Mouse (Mus musculus) stomach, postnatal 0 days (tissue): Measurements from ENCODE around the gene Klhl8. TPM values are rescaled to one million over a fixed set of nuclear protein-coding genes. Genes with fewer than 3 reads are reported as not detected.

Experiments used
- ATAC-seq: fragments of 200-750 bp; cut with Nextera tagmentation; 2 replicates; pipeline ENCODE4 v1.8.0; 2017; ENCODE audit not compliant: low FRiP score, low TSS enrichment
- DNase-seq: peaks from one replicate; pipeline ENCODE4 v3.0.0-alpha.2; 2016; ENCODE audit warnings: low spot score
- H3K27ac ChIP-seq: fragments of 300-500 bp; sonication (generic); replicated peaks from 2 replicates; pipeline ENCODE4 v1.5.1; 2014; ENCODE audit warnings: mild to moderate bottlenecking, control low read depth
- H3K27me3 ChIP-seq: fragments of 300-500 bp; sonication (generic); 2 replicates; pipeline ENCODE4 v1.6.1; 2014; ENCODE audit warnings: low read length; ENCODE audit not compliant: control insufficient read depth, insufficient read depth
- H3K36me3 ChIP-seq: fragments of 300-500 bp; sonication (generic); 2 replicates; pipeline ENCODE4 v1.6.1; 2014; ENCODE audit warnings: low read length, mixed read lengths; ENCODE audit not compliant: control insufficient read depth, insufficient read depth
- H3K4me1 ChIP-seq: fragments of 300-500 bp; sonication (generic); replicated peaks from 2 replicates; pipeline ENCODE4 v1.6.1; 2014; ENCODE audit warnings: antibody characterized with exemption; ENCODE audit not compliant: control insufficient read depth, insufficient read depth
- H3K4me2 ChIP-seq: fragments of 300-500 bp; sonication (generic); replicated peaks from 2 replicates; pipeline ENCODE4 v1.6.1; 2014; ENCODE audit warnings: low read depth, mild to moderate bottlenecking, control low read depth, moderate library complexity
- H3K4me3 ChIP-seq: fragments of 300-500 bp; sonication (generic); 2 replicates; pipeline ENCODE4 v1.5.1; 2014; ENCODE audit warnings: low read depth, low read length, control low read depth
- H3K9ac ChIP-seq: fragments of 300-500 bp; sonication (generic); 2 replicates; pipeline ENCODE4 v1.6.1; 2014; ENCODE audit warnings: mild to moderate bottlenecking, low read length, control low read depth, mixed read lengths
- H3K9me3 ChIP-seq: fragments of 300-500 bp; sonication (generic); 2 replicates; pipeline ENCODE4 v1.6.1; 2016; ENCODE audit warnings: low read length; ENCODE audit not compliant: control insufficient read depth
- CTCF ChIP-seq: IDR thresholded peaks from 2 replicates; pipeline ENCODE4 v1.5.1; 2016; ENCODE audit warnings: antibody characterized with exemption, low read depth, mild to moderate bottlenecking, moderate library complexity
- EP300 ChIP-seq: optimal IDR thresholded peaks from 2 replicates; pipeline ENCODE3; 2016; ENCODE audit warnings: antibody characterized with exemption
- WGBS: fragments of 180-500 bp; shearing (Covaris S2); extraction: QIAGEN DNeasy Blood & Tissue Kit; methylation state at CpG from one replicate; pipeline ENCODE4 v1.1.7; 2014; 5-methylcytosine and 5-hydroxymethylcytosine counted together
- polyA plus RNA-seq: library from polyadenylated mRNA; unstranded; fragments of >200 nt; fragmentation: Nextera tagmentation; extraction: Ambion mirVana; gene quantifications from 2 replicates; pipeline ENCODE4 v1.2.1, GENCODE M21; 2015

Klhl8 gene
- polyA plus RNA-seq, 1 experiment from 2014 or later, result 7.7 TPM

- Histone ChIP-seq H3K4me3 (no peak overlapping the region), H3K27ac (peak overlapping the region; percentile 74), H3K27me3 (no peaks in the 10 kb centered on the region), H3K9ac (no peak overlapping the region), H3K4me1 (no peaks in the 10 kb centered on the region), H3K4me2 (no peak overlapping the region), H3K9me3 (no peaks in the 10 kb centered on the region), H3K36me3 (peaks cover 14% of the 10 kb centered on the region)
- DNase-seq (no peak), ATAC-seq (peak; percentile 60; the same call in 1 of the 2 replicates)
- TF ChIP-seq EP300 (peak; percentile 35), CTCF (peak; percentile 37)
- WGBS, result 74% methylated on average over 15 of the region's 15 CpGs
Observed at GRCm38 (mm10) chr5:103838550-103839264, 72.4 kb downstream of the Klhl8 start.

- ATAC-seq (no peak), DNase-seq (no peak)
- TF ChIP-seq CTCF (no peak), EP300 (no peak)
- H3K27me3 ChIP-seq, result no peaks in the 10 kb centered on the region
- 62% methylated on average over 10 of the region's 11 CpGs for WGBS
- no peak overlapping the region for H3K27ac ChIP-seq
- H3K4me1 ChIP-seq, result no peaks in the 10 kb centered on the region
- no peak overlapping the region for H3K4me3 ChIP-seq
- no peaks in the 10 kb centered on the region for H3K9me3 ChIP-seq
- H3K9ac ChIP-seq, result no peak overlapping the region
- no peak overlapping the region for H3K4me2 ChIP-seq
- peaks cover 11% of the 10 kb centered on the region for H3K36me3 ChIP-seq
Observed at GRCm38 (mm10) chr5:103836148-103836784, 74.8 kb downstream of the Klhl8 start.

- DNase-seq, result no peak
- 72% methylated on average over 15 of the region's 15 CpGs for WGBS
- ATAC-seq, result no peak
- Histone ChIP-seq H3K4me1 (no peaks in the 10 kb centered on the region), H3K9me3 (no peaks in the 10 kb centered on the region), H3K27me3 (no peaks in the 10 kb centered on the region), H3K9ac (no peak overlapping the region), H3K36me3 (peaks cover 7% of the 10 kb centered on the region), H3K4me2 (no peak overlapping the region), H3K27ac (no peak overlapping the region), H3K4me3 (no peak overlapping the region)
- TF ChIP-seq EP300 (no peak), CTCF (no peak)
Observed at GRCm38 (mm10) chr5:103835471-103836147, 75.5 kb downstream of the Klhl8 start.

GRCm38 (mm10) chr5:103830886-103831285 is 80.2 kb downstream of the Klhl8 start:
- Histone ChIP-seq H3K4me2 (no peak overlapping the region), H3K36me3 (peaks cover 23% of the 10 kb centered on the region), H3K9ac (no peak overlapping the region), H3K27ac (no peak overlapping the region), H3K4me1 (no peaks in the 10 kb centered on the region), H3K9me3 (no peaks in the 10 kb centered on the region), H3K27me3 (no peaks in the 10 kb centered on the region), H3K4me3 (no peak overlapping the region)
- ATAC-seq, result no peak
- no peak for DNase-seq
- WGBS, result 85% methylated on average over 1 of the region's 1 CpGs
- TF ChIP-seq CTCF, result peak; percentile 13; the same call in 1 of the 2 replicates
- TF ChIP-seq EP300, result no peak

- Histone ChIP-seq H3K27me3 (no peaks in the 10 kb centered on the region), H3K27ac (no peak overlapping the region), H3K9ac (no peak overlapping the region), H3K4me2 (no peak overlapping the region), H3K9me3 (no peaks in the 10 kb centered on the region), H3K36me3 (peaks cover 24% of the 10 kb centered on the region), H3K4me1 (no peaks in the 10 kb centered on the region), H3K4me3 (no peak overlapping the region)
- ATAC-seq (no peak), DNase-seq (no peak)
- 80% methylated on average over 12 of the region's 12 CpGs for WGBS
- TF ChIP-seq CTCF, result no peak
Observed at GRCm38 (mm10) chr5:103829158-103829557, 81.9 kb downstream of the Klhl8 start.
